Mouse (Mus musculus) ES-E14 (cell line): ENCODE data around the gene Fem1b.

ENCODE experiments used
- CHD2 ChIP-seq: IDR thresholded peaks from 2 replicates; pipeline ENCODE4 v1.6.1; 2014; ENCODE audit warnings: mild to moderate bottlenecking, low read depth, low read length, inconsistent platforms
- ZC3H11A ChIP-seq: IDR thresholded peaks from 2 replicates; pipeline ENCODE4 v1.6.1; 2012; ENCODE audit warnings: low read depth, mild to moderate bottlenecking, inconsistent platforms, low read length, borderline replicate concordance
- ZNF384 ChIP-seq: IDR thresholded peaks from 2 replicates; pipeline ENCODE4 v1.6.1; 2012; ENCODE audit warnings: low read depth, low read length, inconsistent platforms

- TF ChIP-seq CHD2 (no peak), ZNF384 (no peak), ZC3H11A (no peak)
Observed at GRCm38 (mm10) chr9:62844461-62844860, 32.7 kb upstream of the Fem1b start.
